Mouse (Mus musculus) ES-E14 (cell line): ENCODE measurements at regions not wholly inside any gene's neighbourhood (a gene's known extent, or its start where the extent isn't known, plus 50 kb on each side); places are given as distances from the start of the nearest gene placed in this dataset.

ENCODE experiments used
- HCFC1 ChIP-seq: IDR thresholded peaks from 2 replicates; pipeline ENCODE4 v1.6.1; 2012; ENCODE audit warnings: low read length, inconsistent platforms, borderline replicate concordance; ENCODE audit not compliant: insufficient read depth
- ZC3H11A ChIP-seq: IDR thresholded peaks from 2 replicates; pipeline ENCODE4 v1.6.1; 2012; ENCODE audit warnings: low read depth, mild to moderate bottlenecking, inconsistent platforms, low read length, borderline replicate concordance

DNA sequence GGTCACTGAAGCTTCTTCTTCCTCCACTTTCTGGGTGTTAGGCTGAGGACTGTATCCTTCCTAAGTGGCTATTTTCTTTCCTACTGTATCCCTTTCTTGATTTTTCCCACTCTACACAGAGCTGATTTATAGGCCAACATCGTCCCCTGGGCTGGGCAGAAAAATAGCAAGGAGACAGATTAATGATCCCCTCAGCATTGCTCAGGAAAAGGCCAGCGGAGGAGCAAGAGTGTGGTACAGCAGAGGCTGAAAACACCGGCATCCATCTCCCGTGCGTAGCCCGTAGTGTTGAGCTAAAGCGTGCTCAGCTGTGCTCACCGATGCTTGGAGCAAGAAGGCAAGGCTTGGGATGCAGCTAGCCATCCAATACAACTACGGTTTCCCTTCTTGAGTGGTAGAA is 62.2 kb upstream of the Cadm1 start:
- TF ChIP-seq HCFC1: no peak
- no peak for TF ChIP-seq ZC3H11A
